Mouse (Mus musculus) right cerebral cortex, adult 18-20 months (tissue): ENCODE results near the gene Birc3.
"Not testable (repeated sequence)": the region's sequence is repeated elsewhere in the genome, so short reads cannot be mapped to it uniquely, and the experiment has no call there.

Source experiments
- DNase-seq: peaks from one replicate; pipeline ENCODE4 v3.0.0; 2022; ENCODE audit warnings: mixed read lengths

Gene Birc3

GRCm38 (mm10) chr9:7866981-7867380, 6.0 kb downstream of the Birc3 start:
- DNase-seq = not testable (repeated sequence)

DNA sequence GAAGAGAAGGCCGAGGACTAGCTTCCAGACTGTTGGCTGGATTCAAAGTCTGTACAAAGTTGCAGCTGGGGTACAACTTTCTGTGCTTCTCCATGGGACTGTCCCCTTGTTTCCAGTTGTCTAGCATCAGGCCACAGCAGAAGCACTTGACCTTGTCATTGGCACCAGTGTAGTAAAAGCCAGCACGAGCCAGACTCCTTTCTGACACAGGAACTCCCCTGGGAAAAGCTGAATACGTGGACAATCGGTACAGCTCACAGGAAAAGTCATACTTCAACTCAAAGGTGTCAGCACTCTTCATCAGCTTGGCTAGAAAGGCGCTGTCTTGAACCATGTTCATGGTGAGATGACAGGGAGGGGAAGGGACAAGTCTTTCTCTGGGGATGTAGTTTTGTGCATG, 12.0 kb downstream of the Birc3 start:
- DNase-seq = no peak

DNA sequence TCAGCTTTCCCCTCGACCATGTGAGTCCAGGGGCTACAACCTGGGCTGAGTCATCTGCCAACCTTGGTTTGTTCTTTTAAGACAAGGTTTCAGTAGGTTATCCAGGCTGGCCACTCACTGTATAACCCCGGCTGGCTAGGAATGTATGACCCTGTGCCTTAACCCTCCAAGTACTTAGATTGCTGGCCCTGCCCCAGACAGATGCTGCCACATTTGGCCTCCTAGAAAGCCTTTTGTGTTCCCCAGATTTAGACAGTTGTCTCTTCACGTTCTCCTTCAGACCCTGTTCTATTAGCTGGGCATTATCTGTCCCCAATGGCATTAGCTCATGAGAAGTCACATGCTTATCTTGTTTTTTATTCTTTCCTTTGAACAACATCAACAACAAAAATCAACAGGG, 17.1 kb downstream of the Birc3 start:
- DNase-seq = no peak

- DNase-seq = peak; percentile 24
Measured at GRCm38 (mm10) chr9:7855374-7855773, 17.6 kb downstream of the Birc3 start.

DNA sequence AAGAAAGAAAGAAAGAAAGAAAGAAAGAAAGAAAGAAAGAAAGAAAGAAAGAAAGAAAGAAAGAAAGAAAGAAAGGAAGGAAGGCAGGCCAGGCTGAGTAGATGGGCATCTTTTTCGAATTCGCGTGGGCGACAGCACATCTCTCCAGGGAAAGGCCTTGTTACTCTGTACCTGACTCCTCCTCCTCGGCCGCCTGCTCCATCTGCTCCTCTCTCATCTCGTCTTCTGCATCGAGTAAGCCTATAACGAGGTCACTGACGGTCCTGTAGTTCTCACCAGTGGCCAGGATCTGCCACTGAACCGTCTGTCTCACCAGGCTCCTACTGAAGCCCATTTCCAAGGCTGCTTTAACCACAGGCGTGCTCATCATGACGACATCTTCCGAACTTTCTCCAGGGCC, 18.8 kb downstream of the Birc3 start:
- DNase-seq = not testable (repeated sequence)

DNA sequence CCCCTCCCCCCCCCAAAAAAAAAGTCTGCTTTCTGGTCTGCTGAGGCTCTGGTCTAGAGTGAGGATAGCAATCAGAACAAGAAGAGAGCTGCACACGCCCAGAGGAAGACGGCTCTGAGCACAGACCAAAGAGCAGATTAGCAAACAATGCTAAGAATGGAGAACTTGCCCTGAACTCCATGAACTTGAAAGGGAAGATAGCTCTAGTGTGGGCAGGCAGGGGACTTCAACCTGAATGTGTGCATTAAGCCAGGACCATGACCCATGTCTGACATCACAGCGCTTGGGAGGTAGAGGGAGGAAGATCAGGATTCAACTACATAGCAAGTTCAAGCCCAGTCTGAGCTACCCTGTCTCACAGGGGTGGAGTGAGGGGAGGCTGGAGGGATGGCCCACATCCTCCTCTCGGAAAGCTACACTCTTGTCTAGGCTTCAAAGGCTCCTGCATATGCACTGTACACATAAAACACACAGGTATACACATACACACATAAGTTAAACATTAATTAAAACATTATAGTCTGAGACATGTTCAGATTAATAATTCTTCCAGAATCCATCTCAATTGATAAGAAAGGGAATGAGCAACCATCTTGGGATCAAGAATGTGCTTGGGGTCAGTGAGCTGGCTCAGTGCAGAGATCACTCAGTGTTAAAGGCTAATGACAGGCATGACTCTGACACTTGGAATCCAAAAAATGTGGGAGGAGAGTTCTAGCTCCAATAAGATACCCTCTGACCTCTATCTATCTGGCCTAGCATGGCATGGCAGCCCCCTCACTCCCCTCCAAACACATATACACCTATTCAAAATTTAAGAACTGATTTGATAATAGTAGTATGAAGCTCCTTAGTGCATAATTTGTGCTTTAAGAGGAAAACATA, 20.4 kb downstream of the Birc3 start:
- DNase-seq = no peak

GRCm38 (mm10) chr9:7851841-7852240, 21.1 kb downstream of the Birc3 start:
- no peak for DNase-seq

DNA sequence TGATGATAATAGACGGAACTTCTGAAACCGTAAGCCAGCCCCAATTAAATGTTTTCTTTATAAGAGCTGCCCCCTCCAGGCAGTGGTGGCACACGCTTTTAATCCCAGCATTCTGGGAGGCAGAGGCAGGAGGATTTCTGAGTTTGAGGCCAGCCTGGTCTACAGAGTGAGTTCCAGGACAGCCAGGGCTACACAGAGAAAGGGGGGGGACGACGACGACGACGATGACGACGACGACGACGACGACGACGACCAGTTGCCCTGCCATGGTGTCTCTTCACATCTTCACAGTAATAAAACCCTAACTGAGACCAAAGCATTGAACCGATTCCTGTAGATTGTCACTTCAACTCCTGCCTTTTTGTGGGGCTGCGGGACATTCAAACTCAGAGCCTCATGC, 24.8 kb downstream of the Birc3 start:
- no peak for DNase-seq

- no peak for DNase-seq
Measured at GRCm38 (mm10) chr9:7846667-7847199, 26.3 kb downstream of the Birc3 start.

DNA sequence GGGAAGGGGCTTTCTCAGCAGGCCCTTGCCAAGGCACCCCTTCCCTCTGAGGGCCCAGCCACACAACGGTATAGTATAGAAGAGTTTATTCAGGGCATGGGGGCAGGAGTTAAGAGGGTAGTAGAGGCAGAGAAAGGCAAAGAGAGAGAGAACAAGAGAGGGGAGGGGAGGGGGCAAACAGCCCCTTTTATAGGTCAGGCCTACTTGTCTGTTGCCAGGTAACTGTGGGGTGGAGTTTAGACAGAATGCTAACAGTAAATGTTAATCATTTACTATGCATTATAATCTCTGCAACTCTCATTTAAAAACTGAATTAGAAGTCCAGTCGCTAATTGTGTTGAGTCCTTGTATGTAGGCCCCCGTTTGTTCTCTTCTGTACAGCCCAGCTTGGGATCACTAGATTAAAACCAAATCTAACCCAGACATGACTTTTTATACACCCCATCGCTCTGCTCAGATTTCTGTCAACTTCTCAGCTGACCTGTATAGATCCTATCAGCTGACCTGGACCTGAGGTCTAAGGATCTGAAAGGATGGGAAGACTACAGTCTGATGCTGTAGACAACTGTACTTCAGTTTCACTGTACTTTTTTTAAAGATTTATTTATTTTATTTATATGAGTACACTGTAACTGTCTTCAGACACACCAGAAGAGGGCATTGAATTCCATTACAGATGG, 27.6 kb downstream of the Birc3 start:
- no peak for DNase-seq

GRCm38 (mm10) chr9:7841221-7841620, 31.8 kb downstream of the Birc3 start:
- no peak for DNase-seq

DNA sequence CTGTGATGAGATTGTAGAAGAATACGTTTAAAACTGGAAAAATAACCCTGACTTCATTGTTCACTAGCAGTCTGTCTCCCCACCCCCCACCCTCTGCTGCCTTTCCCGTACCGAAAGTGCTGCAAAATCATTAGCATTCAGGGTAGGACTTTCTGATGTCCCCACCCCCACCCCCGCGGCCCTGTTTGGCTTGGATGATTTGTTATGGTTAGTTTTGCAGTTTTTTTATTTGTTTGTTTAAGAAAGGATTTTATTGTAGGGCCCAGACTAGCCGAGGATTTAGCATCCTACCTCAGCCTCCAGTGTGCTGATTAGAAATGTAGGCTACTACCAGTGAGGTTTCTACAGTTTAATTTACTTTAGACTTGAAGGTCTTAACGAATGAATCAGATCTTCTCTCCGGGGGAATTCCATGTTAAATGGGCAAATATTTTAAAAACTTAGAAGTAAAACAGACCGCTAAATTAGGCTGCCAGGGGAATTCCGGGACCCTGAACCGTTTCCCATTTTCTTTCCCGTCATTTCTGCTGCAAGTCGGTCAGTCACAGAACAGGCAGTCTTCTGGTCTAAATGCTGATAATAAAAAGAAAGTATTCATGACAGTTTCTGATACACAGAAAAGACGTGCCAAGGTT, 35.1 kb downstream of the Birc3 start:
- DNase-seq = no peak

- peak; percentile 97 for DNase-seq
Measured at GRCm38 (mm10) chr9:7836905-7837805, 35.8 kb downstream of the Birc3 start, which contains the start of gene Birc2. Gene Birc2, minus strand, starts transcription at chr9:7837064.

GRCm38 (mm10) chr9:7836331-7836730, 36.7 kb downstream of the Birc3 start:
- DNase-seq = peak; percentile 37

DNA sequence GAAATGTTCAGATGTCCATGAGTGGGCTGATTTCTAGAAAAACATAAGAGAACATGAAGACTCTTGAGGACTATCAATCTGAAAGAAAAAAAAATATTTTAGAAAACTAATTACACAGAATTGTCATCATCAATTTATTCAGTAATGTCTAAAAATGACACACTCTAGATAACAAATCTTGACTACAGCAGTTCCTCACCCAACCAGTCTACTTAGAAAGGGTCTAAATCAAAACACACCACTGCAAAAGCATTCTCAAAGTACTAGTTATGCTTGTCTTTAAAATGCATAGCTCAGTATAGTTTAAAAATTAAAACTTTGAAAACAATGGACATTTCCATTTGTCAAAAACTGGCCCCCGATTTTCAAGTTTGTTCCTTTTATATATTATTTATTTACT, 37.7 kb downstream of the Birc3 start:
- DNase-seq = no peak

- DNase-seq = no peak
Measured at GRCm38 (mm10) chr9:7833421-7833820, 39.6 kb downstream of the Birc3 start.

DNA sequence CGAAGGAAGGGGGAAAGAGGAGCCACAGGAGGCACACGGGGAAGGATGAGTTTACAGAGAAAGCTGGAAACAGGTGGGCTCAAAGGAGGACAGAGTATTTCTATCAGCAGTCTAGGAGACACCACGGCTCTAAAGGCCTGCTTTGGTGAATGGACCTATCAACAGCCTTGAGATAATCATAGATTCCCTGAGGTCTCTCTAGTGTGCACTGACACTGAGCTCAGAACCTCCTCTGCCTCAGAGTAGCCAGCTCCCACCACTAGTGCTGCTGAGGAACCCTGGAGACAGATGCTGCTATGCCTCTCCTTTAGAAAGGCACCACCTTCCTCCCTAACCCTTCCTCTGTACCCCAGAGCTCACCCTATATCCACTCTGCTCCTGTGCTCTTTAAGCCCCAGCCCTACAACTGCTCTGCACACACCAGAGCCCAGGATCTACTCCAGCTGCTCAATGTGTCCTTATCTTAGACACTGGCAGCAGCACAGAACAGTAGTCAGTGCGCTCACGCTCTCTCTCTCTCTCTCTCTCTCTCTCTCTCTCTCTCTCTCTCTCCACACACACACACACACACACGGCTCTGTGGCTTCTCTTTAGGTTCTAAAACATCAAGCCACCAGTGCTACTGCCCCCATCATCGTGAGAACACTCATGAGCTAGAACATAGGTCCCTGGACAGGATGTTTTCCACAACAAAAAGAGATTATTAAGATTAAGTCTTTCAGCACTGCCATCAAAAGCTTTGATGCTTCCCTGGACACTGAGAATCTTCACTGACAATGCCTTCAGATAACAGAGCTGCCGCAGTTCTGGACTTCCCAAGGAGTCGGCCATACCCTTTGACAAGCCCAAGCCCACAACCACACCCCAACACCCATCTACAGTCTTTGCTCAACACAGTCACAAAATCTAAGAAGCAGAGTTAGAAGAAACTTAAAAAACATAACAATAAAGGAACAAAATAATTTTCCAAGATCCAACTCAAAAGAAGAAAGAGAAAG, 43.2 kb downstream of the Birc3 start:
- DNase-seq = no peak

DNA sequence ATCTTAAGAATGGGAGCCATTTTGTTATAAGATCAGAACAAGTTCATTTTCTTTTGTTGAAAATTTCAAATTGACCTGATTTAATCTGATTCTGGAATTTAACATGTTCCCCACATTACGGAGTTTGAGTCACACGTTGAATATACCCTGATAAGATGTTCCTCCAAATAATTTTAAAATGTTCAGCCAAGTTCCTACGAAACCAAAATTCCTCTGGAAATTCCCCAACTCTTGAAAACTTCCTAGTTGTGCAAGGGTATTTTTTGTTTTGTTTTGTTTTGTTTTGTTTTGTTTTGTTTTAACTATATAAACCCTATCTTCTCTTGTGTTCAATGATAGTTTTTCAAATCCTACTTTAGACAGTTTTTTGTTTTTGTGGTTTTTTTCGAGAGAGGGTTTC, 44.3 kb downstream of the Birc3 start:
- DNase-seq = no peak

DNA sequence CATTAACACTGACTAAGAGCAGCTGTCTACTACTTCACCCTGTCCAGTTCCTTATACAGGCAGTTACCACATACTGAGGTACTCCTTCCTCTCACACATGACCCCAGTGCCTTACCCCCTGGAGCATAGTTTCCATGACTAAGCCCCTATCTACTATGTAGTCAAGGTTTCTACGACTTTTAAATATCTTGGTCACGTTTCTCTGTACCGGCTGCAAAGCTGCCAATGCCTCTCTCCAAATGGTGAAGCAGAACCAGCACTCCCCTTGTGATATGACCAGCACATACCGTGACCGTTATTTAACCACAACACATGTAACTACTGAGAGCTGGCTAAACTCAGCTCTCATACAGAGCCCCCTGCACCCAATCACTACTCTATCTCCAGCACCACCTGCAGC, 48.1 kb downstream of the Birc3 start:
- DNase-seq = no peak

DNA sequence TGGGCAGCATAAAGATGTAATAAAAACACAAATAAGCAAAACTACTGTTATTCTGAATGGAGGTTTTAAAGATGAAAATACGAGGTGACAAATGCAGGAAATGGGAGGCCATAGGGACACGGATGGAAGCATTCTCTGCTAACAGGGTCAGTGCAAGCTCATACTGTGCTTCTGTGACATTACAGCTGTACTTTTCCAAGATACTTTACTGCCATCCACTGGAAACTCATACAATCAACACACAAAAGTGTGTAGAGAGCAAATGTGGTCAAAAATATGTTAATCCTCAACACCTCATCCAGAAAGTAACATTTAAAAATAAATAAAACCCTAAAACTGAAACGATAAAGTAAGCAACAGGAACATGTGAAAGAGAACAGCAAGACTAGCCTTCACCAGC, 50.2 kb downstream of the Birc3 start:
- DNase-seq = no peak

GRCm38 (mm10) chr9:7805101-7805506, 67.9 kb downstream of the Birc3 start:
- no peak for DNase-seq
